Mouse (Mus musculus): Measurements from ENCODE around the gene 1700023F06Rik. TPM values are rescaled to one million over a fixed set of nuclear protein-coding genes. Genes with fewer than 3 reads are reported as not detected.

1700023F06Rik gene
- total and polyA plus RNA-seq, 3 experiments, result not detected

- Histone ChIP-seq H3K79me2 (replicated peaks; ENCODE audit: control insufficient read depth, extremely low read depth, insufficient read depth, poor library complexity, severe bottlenecking) (peaks cover 46% of the 10 kb centered on the region), H3K9me3 (replicated peaks; ENCODE audit: low read length) (no peaks in the 10 kb centered on the region), H3K9ac (ENCODE audit: insufficient read depth, low read depth) (peak overlapping the region; percentile 58), H3K4me2 (ENCODE audit: insufficient read depth, low read depth, poor library complexity, severe bottlenecking) (peak overlapping the region; percentile 93), H3K27me3 (replicated peaks) (no peaks in the 10 kb centered on the region), H3K36me3 (replicated peaks in 1 of 2; ENCODE audit: control insufficient read depth in 1 of 2, insufficient read depth in 1 of 2, low read length in 1 of 2) (no peaks in the 10 kb centered on the region), H3K4me1 (ENCODE audit: control insufficient read depth in 1 of 2, insufficient read depth in 2 of 2) (peaks cover 22 to 80% of the 10 kb centered on the region in 2 experiments), H3K27ac (ENCODE audit: insufficient read depth, low read depth) (peak overlapping the region; percentile 99), H3K4me3 (replicated peaks in 1 of 3; ENCODE audit: low read depth in 2 of 3, low read length in 2 of 3, poor library complexity in 1 of 3) (peak overlapping the region; percentile 69 to 79 (median 78))
- in situ Hi-C loops (cut with MboI; ENCODE audit: low pct_ligation_motif_present, low pct_unique_long_range_greater_than_20kb, low sequenced_read_pairs) (loop anchor here (5.0 to 25.0 kb wide), 3 partner anchors 100 to 390 kb away; no protein-coding TSS in a partner anchor), dilution Hi-C loops (cut with MboI; ENCODE audit: extremely low pct_ligation_motif_present, extremely low pct_unique_long_range_greater_than_20kb, low sequenced_read_pairs) (no loop called here)
- TF ChIP-seq USF1 (IDR thresholded peaks at IDR 0.05; ENCODE audit: low read depth, low read length) (no peak), GABPA (IDR thresholded peaks at IDR 0.05; ENCODE audit: insufficient replicate concordance, low read depth, low read length) (no peak), TBP (conservative IDR thresholded peaks at IDR 0.05; ENCODE audit: low read depth, low read length) (no peak), BHLHE40 (IDR thresholded peaks at IDR 0.05; ENCODE audit: low read depth, low read length) (no peak), SIN3A (IDR thresholded peaks at IDR 0.05; ENCODE audit: low read length) (no peak), EP300 (IDR thresholded peaks at IDR 0.05; ENCODE audit: low read length) (no peak; the same call in 1 of the 2 replicates), NELFE (IDR thresholded peaks at IDR 0.05; ENCODE audit: low read depth, low read length) (peak; percentile 6; the same call in 1 of the 2 replicates), POLR2A (IDR thresholded peaks at IDR 0.05; ENCODE audit: low read depth, low read length) (peak; percentile 64), NRF1 (IDR thresholded peaks at IDR 0.05; ENCODE audit: low read depth, low read length) (peak; percentile 4; the same call in 1 of the 2 replicates), MYC (IDR thresholded peaks at IDR 0.05; ENCODE audit: low read depth, low read length) (0 out of 2 replicates have a peak, but pooled peaks have one; percentile 13), ELF1 (IDR thresholded peaks at IDR 0.05; ENCODE audit: low read depth, low read length) (no peak), CHD2 (IDR thresholded peaks at IDR 0.05; ENCODE audit: low read length) (no peak; the same call in none of the 2 replicates), MAX (IDR thresholded peaks at IDR 0.05; ENCODE audit: low read length) (no peak), POLR2AphosphoS2 (IDR thresholded peaks at IDR 0.05; ENCODE audit: low read depth, low read length) (no peak), ZC3H11A (IDR thresholded peaks at IDR 0.05; ENCODE audit: low read depth, low read length) (no peak), USF2 (conservative IDR thresholded peaks at IDR 0.05; ENCODE audit: low read depth, low read length) (no peak), JUN (IDR thresholded peaks at IDR 0.05; ENCODE audit: insufficient read depth, low read depth, low read length) (no peak), MAFK (IDR thresholded peaks at IDR 0.05; ENCODE audit: insufficient replicate concordance, low read length) (no peak), MEF2A (IDR thresholded peaks at IDR 0.05; ENCODE audit: borderline replicate concordance, low read depth, low read length) (peak; percentile 5; the same call in 1 of the 2 replicates), UBTF (IDR thresholded peaks at IDR 0.05; ENCODE audit: low read depth, low read length) (peak; percentile 6; the same call in 1 of the 2 replicates), TCF12 (IDR thresholded peaks at IDR 0.05; ENCODE audit: low read depth, low read length) (peak; percentile 12; the same call in 1 of the 2 replicates)
- DNase-seq (ENCODE audit: extremely low read depth), result peak; percentile 20
These were observed 35.8 kb downstream of the 1700023F06Rik start for GRCm38 (mm10) chr11:103172392-103173040.

Data from CH12.LX (cell line).